Mouse (Mus musculus) heart, postnatal 25 days (tissue): ENCODE results near the gene Pcnx. TPM values are rescaled to one million over a fixed set of nuclear protein-coding genes. Genes with fewer than 3 reads are reported as not detected.
A peak's percentile ranks its signal among the peaks of the same experiment; 100 is the strongest.

ENCODE experiments used
- DNase-seq: peaks from one replicate; pipeline ENCODE4 v3.0.0; 2022; ENCODE audit warnings: low spot score
- intact Hi-C: fragments of 180-260 bp; cut with DNase I; formaldehyde crosslinking; loops from one replicate; pipeline ENCODE4 v1.15.1; 2025
- total RNA-seq, 2 experiments: library from RNA; stranded (reverse); gene quantifications; 2 replicates each; pipeline ENCODE4 v1.2.3; 2021

Pcnx gene
- total RNA-seq, 2 experiments from 2014 or later: 50.6 to 57.9 TPM

- intact Hi-C loops: no loop called here
- DNase-seq: no peak
Observed at GRCm38 (mm10) chr12:81888954-81889353, 29.1 kb downstream of the Pcnx start.

DNA sequence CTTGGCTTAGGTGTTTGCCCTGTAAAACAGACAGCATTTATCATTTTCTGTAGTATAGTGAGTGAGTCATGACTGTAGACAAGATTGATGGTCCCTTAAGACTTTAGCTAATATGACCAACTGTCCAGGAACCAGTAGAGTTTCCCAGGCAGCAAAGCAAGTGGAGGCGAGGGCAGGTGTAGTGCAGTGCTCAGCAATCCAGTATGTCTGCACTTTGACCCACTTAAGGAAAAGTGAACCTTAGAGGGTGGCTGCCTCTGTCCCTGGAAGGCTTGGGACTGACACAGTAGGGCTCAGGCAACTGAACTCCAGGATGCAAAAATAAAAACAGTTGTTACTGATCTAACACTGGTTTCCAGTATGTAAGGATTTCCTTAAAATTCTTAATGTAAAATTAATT lies 32.1 kb downstream of the Pcnx start:
- no peak for DNase-seq
- intact Hi-C loops: no loop called here

DNA sequence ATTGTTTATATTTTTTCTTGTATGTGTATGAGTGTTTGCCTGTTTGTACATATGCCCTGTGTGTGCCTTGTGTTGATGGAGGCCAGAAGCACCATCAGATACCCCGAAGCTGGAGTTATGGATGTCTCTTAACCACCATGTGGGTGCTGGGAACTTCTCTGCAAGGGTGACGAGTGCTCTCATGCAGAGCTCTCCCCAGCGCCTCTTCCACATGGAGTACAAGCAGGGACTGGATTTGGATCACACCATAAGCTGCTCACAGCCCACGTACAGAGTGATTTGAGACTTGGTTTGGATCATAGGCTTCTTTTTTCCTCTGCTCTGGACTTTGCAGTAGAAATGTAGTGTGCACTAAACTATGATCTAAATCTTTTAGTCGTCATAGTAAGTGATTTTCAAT lies 34.5 kb downstream of the Pcnx start:
- DNase-seq: no peak
- intact Hi-C loops: no loop called here

DNA sequence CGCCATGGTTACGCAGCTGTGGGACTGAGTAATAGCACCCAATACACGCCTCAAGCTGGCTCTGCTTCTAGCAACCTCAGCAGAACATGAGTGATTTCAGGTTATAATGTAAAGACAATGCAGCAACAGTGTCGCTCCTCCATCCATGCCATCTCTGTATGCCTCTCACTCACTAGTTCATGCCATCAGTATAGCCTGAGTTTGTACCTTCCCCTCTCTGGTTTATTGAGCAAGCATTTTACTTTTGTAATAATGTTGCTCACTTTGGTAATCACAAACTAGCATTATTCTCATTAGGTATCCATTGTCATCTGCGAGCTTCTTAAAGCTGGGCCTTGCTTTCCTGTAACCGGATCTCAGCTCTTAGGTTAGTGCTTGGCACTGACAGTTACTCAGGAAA lies 36.2 kb downstream of the Pcnx start:
- DNase-seq: no peak
- intact Hi-C loops: no loop called here

DNA sequence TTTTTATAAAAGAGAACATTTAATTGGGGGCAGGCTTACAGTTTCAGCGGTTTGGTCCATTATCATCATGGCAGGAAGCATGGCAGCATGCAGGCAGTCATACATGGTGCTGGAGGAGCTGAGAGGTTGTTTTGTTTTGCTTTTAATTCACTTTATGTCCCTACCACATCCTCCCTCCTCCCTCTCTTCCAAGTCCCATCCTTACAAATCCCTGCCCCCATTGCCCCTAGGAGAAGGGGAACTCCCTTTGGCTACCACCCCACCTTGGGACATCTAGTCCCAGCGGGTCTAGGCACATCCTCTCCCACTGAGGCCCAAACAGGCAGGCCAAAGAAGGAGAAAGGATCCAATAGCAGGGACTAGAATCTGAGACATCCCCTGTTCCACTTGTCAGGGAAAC lies 44.6 kb downstream of the Pcnx start:
- DNase-seq: no peak
- intact Hi-C loops: no loop called here

GRCm38 (mm10) chr12:81905865-81906264 lies 46.0 kb downstream of the Pcnx start:
- intact Hi-C loops: no loop called here

GRCm38 (mm10) chr12:81907741-81908357 lies 48.0 kb downstream of the Pcnx start:
- DNase-seq: no peak
- intact Hi-C loops: no loop called here

More at GRCm38 (mm10) chr12:81905865-81906264, 46.0 kb downstream of the Pcnx start:
- DNase-seq: no peak

DNA sequence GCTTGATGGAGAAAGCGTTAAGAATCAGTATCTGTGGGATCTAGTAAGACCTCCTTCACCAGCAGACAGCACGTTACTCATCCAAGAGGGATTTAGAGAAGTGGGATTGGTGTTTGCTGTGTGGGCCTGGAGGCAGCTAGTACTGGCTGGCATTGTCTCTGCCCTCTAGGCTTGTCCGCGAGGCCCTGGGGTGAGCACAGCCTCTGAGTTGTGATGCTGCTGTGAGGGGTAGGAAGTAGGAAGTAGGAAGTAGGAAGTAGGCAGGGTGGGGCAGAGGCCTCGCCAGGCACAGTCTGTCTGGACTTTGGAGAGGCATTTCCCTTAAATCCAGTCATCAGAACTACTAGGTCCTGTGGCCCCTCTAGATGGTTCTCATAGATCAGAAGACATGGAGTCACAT lies 50.6 kb downstream of the Pcnx start:
- intact Hi-C loops: loop anchor here (10.0 kb wide), 1 partner anchor 286 kb away; no protein-coding TSS in a partner anchor
- no peak for DNase-seq

DNA sequence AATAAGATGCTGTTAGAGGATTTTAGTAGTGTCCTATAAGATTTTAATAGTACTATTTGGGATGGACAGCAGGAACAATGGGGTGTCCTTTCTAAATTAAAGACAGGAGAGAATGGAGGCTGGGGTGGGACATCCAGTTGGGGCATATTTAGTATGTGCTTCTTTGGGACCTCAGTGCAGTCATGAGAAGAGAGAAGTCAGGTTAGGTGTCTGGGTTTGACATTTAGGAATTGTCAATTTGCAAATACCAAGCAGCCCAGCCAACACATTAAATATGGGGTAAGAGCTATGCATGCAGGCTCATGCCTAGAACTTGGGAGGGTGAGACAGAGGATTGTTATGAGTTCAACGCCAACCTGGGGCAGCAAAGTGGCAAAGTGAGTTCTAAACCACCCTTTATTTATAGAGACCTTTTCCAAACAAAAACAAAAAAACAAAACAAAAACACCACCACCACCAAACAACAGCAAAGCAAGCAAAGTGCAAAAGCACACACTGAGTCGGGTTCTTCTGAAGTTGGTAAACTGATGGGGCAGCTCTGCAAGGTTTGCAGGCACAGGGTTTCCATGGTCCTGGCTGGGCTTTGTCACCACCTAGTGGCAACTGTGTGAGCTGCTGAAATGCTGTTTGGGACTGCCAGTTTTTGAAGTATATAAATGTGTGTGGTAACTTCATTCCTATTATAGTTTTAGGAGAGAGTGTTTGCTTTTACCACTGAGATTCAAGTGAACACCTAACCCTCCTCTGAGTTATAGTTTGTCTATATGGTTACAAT lies 55.5 kb downstream of the Pcnx start:
- intact Hi-C loops: loop anchor here (1.0 to 10.0 kb wide), 4 partner anchors 56 to 291 kb away; no protein-coding TSS in a partner anchor
- peak; percentile 24 for DNase-seq

- intact Hi-C loops: loop anchor here (10.0 kb wide), 1 partner anchor 294 kb away; no protein-coding TSS in a partner anchor
- no peak for DNase-seq
Observed at GRCm38 (mm10) chr12:81918346-81918745, 58.5 kb downstream of the Pcnx start.

- intact Hi-C loops: loop anchor here (10.0 kb wide), 1 partner anchor 294 kb away; no protein-coding TSS in a partner anchor
- DNase-seq: no peak
Observed at GRCm38 (mm10) chr12:81918886-81919285, 59.1 kb downstream of the Pcnx start.

DNA sequence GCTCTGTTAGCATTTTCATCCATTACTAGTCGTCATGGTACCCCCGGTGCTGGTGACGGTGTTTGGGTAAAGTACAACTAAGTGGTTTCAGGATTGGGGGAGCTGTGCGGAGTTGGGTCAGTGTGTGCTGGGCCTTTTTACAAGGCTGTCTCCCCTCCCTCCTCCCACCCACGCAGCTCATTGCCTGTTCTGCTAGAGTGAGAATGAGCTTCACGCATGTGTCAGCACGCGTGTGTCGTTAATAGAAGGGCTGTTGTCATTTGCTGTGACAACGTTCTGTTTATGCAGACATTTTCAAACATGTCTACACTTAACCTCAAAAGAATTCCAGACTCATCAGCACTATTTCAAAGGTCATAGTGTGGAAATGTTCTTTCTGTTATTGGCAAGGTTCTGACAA lies 60.2 kb downstream of the Pcnx start:
- intact Hi-C loops: no loop called here
- DNase-seq: no peak

DNA sequence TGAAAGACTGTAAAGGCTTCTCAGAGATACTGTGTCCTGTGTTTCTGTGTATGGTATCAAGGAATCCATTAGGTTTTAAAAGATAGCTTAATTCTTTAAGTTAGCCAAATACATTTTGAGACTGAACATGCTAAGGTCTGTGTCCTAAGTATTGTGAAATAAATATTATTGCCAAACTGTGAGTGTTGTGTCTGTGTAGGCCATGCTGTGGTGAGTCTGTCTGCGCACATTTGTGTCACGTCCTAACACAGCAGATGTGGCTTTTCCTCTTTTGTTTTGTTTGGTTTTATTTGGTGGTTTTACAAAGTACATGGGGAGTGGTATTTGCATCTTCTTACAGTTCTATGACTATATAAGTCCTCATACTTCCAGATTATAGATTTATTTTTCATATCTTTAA lies 60.8 kb downstream of the Pcnx start:
- intact Hi-C loops: no loop called here
- DNase-seq: no peak

DNA sequence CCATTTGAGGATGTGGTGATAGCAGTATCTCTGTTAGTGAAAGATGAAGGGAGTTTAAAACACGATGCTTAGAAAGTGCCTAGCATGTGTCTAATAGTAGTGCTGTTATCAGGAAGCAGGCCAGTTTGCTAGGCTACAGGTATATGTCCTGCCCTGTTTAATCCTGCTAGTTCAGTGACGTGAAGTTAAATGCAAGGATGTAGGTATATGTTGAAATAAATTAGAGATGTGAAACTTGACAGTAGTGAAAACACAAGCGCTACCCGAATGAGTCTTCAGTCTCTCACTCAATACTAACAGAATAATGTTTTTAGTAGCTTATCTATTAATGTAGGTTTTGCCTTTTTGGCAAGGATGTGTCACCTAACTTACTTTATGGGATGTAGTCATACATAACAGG lies 62.0 kb downstream of the Pcnx start:
- DNase-seq: no peak
- intact Hi-C loops: no loop called here

DNA sequence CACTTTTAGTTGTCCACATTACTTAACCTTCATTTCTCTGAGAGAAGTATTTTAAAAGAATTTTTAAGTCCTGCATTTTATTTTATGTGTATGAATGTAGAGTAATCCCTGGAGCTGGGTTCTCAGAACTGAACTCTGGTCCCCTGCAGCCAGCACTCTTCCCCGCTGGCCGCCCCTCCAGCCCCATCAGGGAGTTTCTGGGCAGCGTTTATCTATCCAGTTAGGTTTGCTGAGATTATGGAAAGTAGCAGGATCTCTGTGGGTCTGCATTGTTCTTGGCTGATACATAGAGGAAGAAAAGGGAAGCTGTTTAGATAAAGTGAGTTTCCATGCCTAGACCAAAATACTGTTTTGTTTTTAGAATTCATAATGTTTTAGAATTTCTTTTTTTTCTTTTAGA lies 63.0 kb downstream of the Pcnx start:
- DNase-seq: no peak
- intact Hi-C loops: no loop called here

DNA sequence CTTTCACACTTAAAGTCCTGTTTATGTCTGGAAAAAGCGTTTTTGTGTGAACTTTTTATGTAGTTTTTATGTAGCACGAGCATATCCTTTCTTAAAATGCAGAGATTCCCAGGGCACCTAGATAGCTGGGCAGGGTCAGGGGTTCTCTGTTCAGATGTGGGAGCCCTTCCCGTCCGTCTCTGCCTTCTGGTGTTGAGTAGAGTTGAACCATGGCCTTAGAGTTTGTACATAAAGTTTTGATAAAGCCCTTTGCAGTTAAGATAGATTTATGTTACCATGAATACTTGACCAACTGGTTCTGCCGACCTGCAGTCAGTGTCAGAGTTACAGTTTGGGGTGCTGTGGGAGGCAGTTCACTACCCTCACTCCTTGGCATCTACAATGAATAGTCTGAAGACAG lies 67.3 kb downstream of the Pcnx start:
- DNase-seq: no peak
- intact Hi-C loops: no loop called here

DNA sequence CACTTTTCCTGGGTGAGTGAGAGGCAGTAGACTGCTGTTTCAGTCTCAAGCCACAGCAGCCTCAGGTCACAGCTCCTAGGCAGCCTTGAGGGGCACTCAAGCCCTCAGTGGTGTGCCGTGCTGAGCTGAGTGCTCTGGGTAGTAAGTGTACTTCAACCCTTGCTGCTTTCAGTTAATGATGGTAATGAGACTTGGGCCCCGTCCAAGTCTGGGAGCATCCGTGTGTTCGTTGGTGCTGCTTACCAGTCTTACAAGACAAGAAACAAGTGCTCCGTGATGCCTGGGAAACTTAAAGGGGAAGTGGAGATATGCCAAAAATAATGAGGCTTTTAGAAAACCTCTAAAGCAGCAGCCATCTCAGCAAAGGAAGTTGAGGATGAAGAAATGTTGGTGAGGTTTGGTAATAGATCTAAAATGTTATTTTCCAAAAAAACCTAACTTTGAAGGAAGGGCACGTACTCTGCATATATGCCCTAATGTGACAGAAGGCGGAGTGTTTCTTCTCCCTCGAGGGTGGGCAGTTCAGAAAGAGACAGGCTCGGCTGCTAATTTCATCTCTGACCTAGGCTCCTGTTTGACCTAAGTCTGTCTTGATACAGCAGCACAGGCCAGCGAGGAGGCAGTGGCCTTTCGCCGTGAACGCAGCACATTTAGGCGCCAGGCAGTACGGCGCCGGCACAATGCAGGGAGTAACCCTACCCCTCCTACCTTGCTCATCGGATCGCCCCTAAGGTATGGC lies 68.0 kb downstream of the Pcnx start:
- intact Hi-C loops: no loop called here

DNA sequence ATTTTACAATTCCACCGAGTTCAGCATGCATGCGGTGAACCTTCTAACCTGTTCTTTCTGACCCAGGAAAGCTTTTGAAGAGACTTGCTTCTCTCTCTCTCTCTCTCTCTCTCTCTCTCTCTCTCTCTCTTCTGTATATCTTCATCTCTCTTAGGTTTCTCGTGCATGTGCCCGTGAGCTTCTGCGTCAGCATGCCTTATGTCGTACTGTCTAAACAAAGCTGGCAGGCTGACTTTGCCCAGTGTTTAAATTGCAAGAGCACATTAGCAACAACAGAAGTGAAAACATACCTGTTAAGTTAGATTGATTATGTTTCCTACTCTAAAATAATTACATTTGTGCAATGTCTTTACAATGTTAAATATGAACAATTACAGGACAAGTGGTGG lies 68.6 kb downstream of the Pcnx start:
- DNase-seq: no peak
- intact Hi-C loops: no loop called here

More for the DNA sequence above, 68.0 kb downstream of the Pcnx start:
- no peak for DNase-seq

DNA sequence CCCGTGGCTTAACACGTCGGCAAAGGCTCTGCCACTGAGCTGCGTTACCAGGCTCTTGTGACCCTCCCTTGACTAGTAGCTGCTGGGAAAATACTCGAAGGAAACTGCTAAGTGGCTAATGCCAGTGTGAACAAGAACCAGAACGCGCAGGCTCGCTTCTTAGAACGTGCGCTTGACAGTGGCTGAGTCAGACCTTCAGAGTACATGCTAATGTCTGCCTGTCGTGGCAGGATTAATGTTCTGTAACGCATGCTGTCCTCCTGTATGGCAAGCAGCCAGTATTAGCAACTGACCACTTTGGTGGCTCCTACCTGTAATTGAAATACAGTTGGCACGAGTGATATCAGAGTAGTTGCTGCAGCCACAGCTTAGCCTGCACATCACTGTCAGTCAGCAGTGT lies 72.2 kb downstream of the Pcnx start:
- intact Hi-C loops: no loop called here
- no peak for DNase-seq

- intact Hi-C loops: no loop called here
Observed at GRCm38 (mm10) chr12:81933430-81933829, 73.6 kb downstream of the Pcnx start.

GRCm38 (mm10) chr12:81934510-81934909 lies 74.7 kb downstream of the Pcnx start:
- intact Hi-C loops: no loop called here
- DNase-seq: no peak

More at GRCm38 (mm10) chr12:81933430-81933829, 73.6 kb downstream of the Pcnx start:
- DNase-seq: no peak
